Mouse (Mus musculus) macrophage (primary cell): Measurements from ENCODE around the gene Clcn6. TPM values are rescaled to one million over a fixed set of nuclear protein-coding genes. Genes with fewer than 3 reads are reported as not detected.

Source experiments
- H3K27ac ChIP-seq: fragments of 350-480 bp; formaldehyde crosslinking; 2 replicates; pipeline ENCODE4 v1.9.0; 2021
- H3K36me3 ChIP-seq: fragments of 350-480 bp; formaldehyde crosslinking; 2 replicates; pipeline ENCODE4 v1.9.0; 2021; ENCODE audit errors: inconsistent target
- H3K4me3 ChIP-seq: fragments of 350-480 bp; formaldehyde crosslinking; 2 replicates; pipeline ENCODE4 v1.9.0; 2021; ENCODE audit errors: inconsistent target
- H3K79me2 ChIP-seq: fragments of 350-480 bp; formaldehyde crosslinking; 2 replicates; pipeline ENCODE4 v1.9.0; 2021; ENCODE audit errors: inconsistent target
- WGBS: methylation state at CpG from one replicate; pipeline ENCODE4 v1.1.7; 2026; ENCODE audit warnings: inconsistent platforms; ENCODE audit not compliant: missing documents; 5-methylcytosine and 5-hydroxymethylcytosine counted together
- polyA plus RNA-seq: library from polyadenylated mRNA; stranded (reverse); fragments of 250-400 nt; gene quantifications from 3 replicates; pipeline ENCODE4 v1.2.4, GENCODE M21; 2018; ENCODE audit warnings: inconsistent platforms

Clcn6 gene
- polyA plus RNA-seq, 1 experiment from 2014 or later: 9.4 TPM

GRCm38 (mm10) chr4:147962781-147963180 lies 75.8 kb downstream of the Clcn6 start:
- no peak overlapping the region for H3K4me3 ChIP-seq
- no peaks in the 10 kb centered on the region for H3K79me2 ChIP-seq
- H3K36me3 ChIP-seq: no peaks in the 10 kb centered on the region
- WGBS: 64% methylated on average over 6 of the region's 6 CpGs
- H3K27ac ChIP-seq: no peak overlapping the region

- WGBS: 38% methylated on average over 6 of the region's 6 CpGs
- Histone ChIP-seq H3K36me3 (no peaks in the 10 kb centered on the region), H3K4me3 (no peak overlapping the region), H3K27ac (no peak overlapping the region), H3K79me2 (no peaks in the 10 kb centered on the region)
Measured at GRCm38 (mm10) chr4:147959881-147960831, 78.5 kb downstream of the Clcn6 start.

- 35% methylated on average over 11 of the region's 11 CpGs for WGBS
Measured at GRCm38 (mm10) chr4:147957141-147957540, 81.5 kb downstream of the Clcn6 start.

More at GRCm38 (mm10) chr4:147957141-147957540, 81.5 kb downstream of the Clcn6 start:
- Histone ChIP-seq H3K27ac (no peak overlapping the region), H3K79me2 (no peaks in the 10 kb centered on the region), H3K4me3 (no peak overlapping the region), H3K36me3 (0 out of 2 replicates have a peak, but pooled peaks cover 1% of the 10 kb centered on the region)

Other genes with a start within 250 kb of the Clcn6 start
- gene Zfp984, start 229.0 kb downstream of the Clcn6 start, polyA plus RNA-seq: 34.1 to 102 TPM (median 34.9 TPM) in 3 replicates
- 5.4 to 7.7 TPM (median 5.8 TPM) in 3 replicates for gene Zfp933, start 190.5 kb downstream of the Clcn6 start, polyA plus RNA-seq
- gene Miip, start 170.0 kb downstream of the Clcn6 start, polyA plus RNA-seq: 6.2 to 15.8 TPM (median 11.0 TPM) in 3 replicates
- 0.62 to 2.3 TPM (median 0.75 TPM) in 3 replicates for gene Fv1, start 169.8 kb downstream of the Clcn6 start, polyA plus RNA-seq
- gene Mfn2, start 134.1 kb downstream of the Clcn6 start, polyA plus RNA-seq: 28.8 to 35.7 TPM (median 29.8 TPM) in 3 replicates
- gene Plod1, start 102.1 kb downstream of the Clcn6 start, polyA plus RNA-seq: 144 to 203 TPM (median 190 TPM) in 3 replicates
- 39.1 to 67.9 TPM (median 59.0 TPM) in 3 replicates for gene 2510039O18Rik, start 97.9 kb downstream of the Clcn6 start, polyA plus RNA-seq
- gene Nppb, start 53.0 kb downstream of the Clcn6 start, polyA plus RNA-seq: not detected in 3 replicates
- gene Nppa, start 38.1 kb downstream of the Clcn6 start, polyA plus RNA-seq: not detected in 3 replicates
- gene Mthfr, start 256 bp upstream of the Clcn6 start, polyA plus RNA-seq: 23.2 to 110 TPM (median 45.0 TPM) in 3 replicates
- gene Agtrap, start 49.2 kb upstream of the Clcn6 start, polyA plus RNA-seq: 19.8 to 35.9 TPM (median 33.6 TPM) in 3 replicates
- 7.8 to 13.8 TPM (median 12.4 TPM) in 3 replicates for gene Mad2l2, start 91.6 kb upstream of the Clcn6 start, polyA plus RNA-seq
- gene Draxin, start 91.9 kb upstream of the Clcn6 start, polyA plus RNA-seq: not detected in 3 replicates
- 31.9 to 51.1 TPM (median 41.3 TPM) in 3 replicates for gene Fbxo6, start 113.3 kb upstream of the Clcn6 start, polyA plus RNA-seq
- gene Fbxo44, start 121.7 kb upstream of the Clcn6 start, polyA plus RNA-seq: 1.5 to 3.2 TPM (median 1.7 TPM) in 3 replicates
- not detected in 3 replicates for gene Fbxo2, start 121.8 kb upstream of the Clcn6 start, polyA plus RNA-seq
- not detected in 3 replicates for gene Disp3, start 249.1 kb upstream of the Clcn6 start, polyA plus RNA-seq